In genomic region chr5:21737620-21738019, GRCm38 (mm10) we compare ENCODE assay signal across 8 mouse cellular contexts. TPM values are rescaled to one million over a fixed set of nuclear protein-coding genes. Genes with fewer than 3 reads are reported as not detected.
DNase-seq lines count a peak whose midpoint lies in the region; ATAC-seq lines count a peak whose summit lies in the region.

No protein-coding gene starts in this region.

- intact Hi-C loops in gastrocnemius, postnatal 36 days (cut with DNase I) = loop anchor here (2.0 kb wide), 1 partner anchor 37 kb away; the partner anchor contains the start of gene Napepld

- no peak overlapping the region for H3K27ac ChIP-seq in kidney, embryonic 15.5 days
- peak overlapping the region; percentile 86; the same call in 1 of the 2 replicates for H3K27ac ChIP-seq in hindbrain, embryonic 15.5 days (replicated peaks)
- H3K27ac ChIP-seq in midbrain, embryonic 15.5 days = peak overlapping the region; percentile 90; the same call in 1 of the 2 replicates

- 15% methylated on average over 10 of the region's 10 CpGs for WGBS in kidney, embryonic 15.5 days
- WGBS in hindbrain, embryonic 15.5 days = 27% methylated on average over 10 of the region's 10 CpGs
- whole genome bisulfite sequencing in midbrain, embryonic 15.5 days = 26% methylated on average over 10 of the region's 10 CpGs

- ATAC-seq in kidney, embryonic 15.5 days (replicated peaks; ENCODE audit: low FRiP score) = no peak
- ATAC-seq in hindbrain, embryonic 15.5 days (ENCODE audit: low FRiP score, low read depth) = peak; percentile 13; the same call in 1 of the 2 replicates
- ATAC-seq in midbrain, embryonic 15.5 days (replicated peaks) = 0 out of 2 replicates have a peak, but pooled peaks have one; percentile 38

- DNase-seq in kidney, postnatal 4 days = no peak
- DNase-seq in c-Kit-negative CD71-positive TER-119-positive erythroid progenitor cells, embryonic 14.5 days (ENCODE audit: low read depth, low spot score) = peak; percentile 12
- no peak for DNase-seq in cerebellum, postnatal 4 days (ENCODE audit: low spot score in 2 of 2)
- DNase-seq in gastrocnemius, adult 18-20 months (ENCODE audit: low spot score) = no peak
- DNase-seq in gastrocnemius, postnatal 36 days = no peak

- H3K4me1 ChIP-seq in kidney, embryonic 15.5 days = peaks cover 14% of the 10 kb centered on the region
- peaks cover 25% of the 10 kb centered on the region for H3K4me1 ChIP-seq in hindbrain, embryonic 15.5 days (replicated peaks)
- peaks cover 21% of the 10 kb centered on the region for H3K4me1 ChIP-seq in midbrain, embryonic 15.5 days

- H3K4me3 ChIP-seq in kidney, embryonic 15.5 days (replicated peaks) = peak overlapping the region; percentile 99
- peak overlapping the region; percentile 86 for H3K4me3 ChIP-seq in hindbrain, embryonic 15.5 days
- H3K4me3 ChIP-seq in midbrain, embryonic 15.5 days = peak overlapping the region; percentile 98

- H3K27me3 ChIP-seq in kidney, embryonic 15.5 days = no peaks in the 10 kb centered on the region
- H3K27me3 ChIP-seq in hindbrain, embryonic 15.5 days = no peaks in the 10 kb centered on the region
- no peaks in the 10 kb centered on the region for H3K27me3 ChIP-seq in midbrain, embryonic 15.5 days (replicated peaks)

- H3K9ac ChIP-seq in kidney, embryonic 15.5 days = peak overlapping the region; percentile 89
- H3K9ac ChIP-seq in hindbrain, embryonic 15.5 days = peak overlapping the region; percentile 92
- peak overlapping the region; percentile 94 for H3K9ac ChIP-seq in midbrain, embryonic 15.5 days

- H3K4me2 ChIP-seq in kidney, embryonic 15.5 days = peak overlapping the region; percentile 67
- peak overlapping the region; percentile 87 for H3K4me2 ChIP-seq in hindbrain, embryonic 15.5 days
- peak overlapping the region; percentile 76 for H3K4me2 ChIP-seq in midbrain, embryonic 15.5 days

- H3K9me3 ChIP-seq in kidney, embryonic 15.5 days (replicated peaks) = no peaks in the 10 kb centered on the region
- no peaks in the 10 kb centered on the region for H3K9me3 ChIP-seq in hindbrain, embryonic 15.5 days
- no peaks in the 10 kb centered on the region for H3K9me3 ChIP-seq in midbrain, embryonic 15.5 days

- peaks cover 37% of the 10 kb centered on the region for H3K36me3 ChIP-seq in kidney, embryonic 15.5 days
- peaks cover 32% of the 10 kb centered on the region for H3K36me3 ChIP-seq in hindbrain, embryonic 15.5 days
- peaks cover 20% of the 10 kb centered on the region for H3K36me3 ChIP-seq in midbrain, embryonic 15.5 days (replicated peaks)

RNA-seq across cellular contexts. Expression of gene Pmpcb, which starts 0.7 kb away (rescaled TPM):
- polyA plus RNA-seq in kidney, embryonic 15.5 days (2015; fragmentation: Nextera tagmentation; extraction: Ambion mirVana) = 90.5 and 97.7 TPM in 2 replicates
- 68.7 and 71.6 TPM in 2 replicates for polyA plus RNA-seq in hindbrain, embryonic 15.5 days (2015; fragmentation: Nextera tagmentation; extraction: Ambion mirVana)
- polyA plus RNA-seq in midbrain, embryonic 15.5 days (2015; fragmentation: Nextera tagmentation; extraction: Ambion mirVana) = 71.7 and 76.9 TPM in 2 replicates
- total RNA-seq in gastrocnemius, adult 18-20 months (2021) = 100 to 1,000 TPM; 101 to 113 TPM
- 100 to 1,000 TPM in 1 of 2 experiments, 10 to 100 TPM in 1; 95.6 to 111 TPM for total RNA-seq in gastrocnemius, postnatal 36 days (2021)

RNA-seq across cellular contexts. Expression of gene Napepld, which starts 36.4 kb away (rescaled TPM):
- 6.0 and 7.6 TPM in 2 replicates for polyA plus RNA-seq in kidney, embryonic 15.5 days (2015; fragmentation: Nextera tagmentation; extraction: Ambion mirVana)
- polyA plus RNA-seq in hindbrain, embryonic 15.5 days (2015; fragmentation: Nextera tagmentation; extraction: Ambion mirVana) = 2.5 and 2.8 TPM in 2 replicates
- 2.5 and 2.8 TPM in 2 replicates for polyA plus RNA-seq in midbrain, embryonic 15.5 days (2015; fragmentation: Nextera tagmentation; extraction: Ambion mirVana)
- 10 to 100 TPM in 1 of 2 experiments, 1 to 10 TPM in 1; 8.8 to 11.5 TPM for total RNA-seq in gastrocnemius, adult 18-20 months (2021)
- 1 to 10 TPM; 8.8 to 9.9 TPM for total RNA-seq in gastrocnemius, postnatal 36 days (2021)

RNA-seq across cellular contexts. Expression of gene Dnajc2, which starts 47.4 kb away (rescaled TPM):
- polyA plus RNA-seq in kidney, embryonic 15.5 days (2015; fragmentation: Nextera tagmentation; extraction: Ambion mirVana) = 75.2 and 77.8 TPM in 2 replicates
- 64.1 and 69.9 TPM in 2 replicates for polyA plus RNA-seq in hindbrain, embryonic 15.5 days (2015; fragmentation: Nextera tagmentation; extraction: Ambion mirVana)
- polyA plus RNA-seq in midbrain, embryonic 15.5 days (2015; fragmentation: Nextera tagmentation; extraction: Ambion mirVana) = 65.9 and 71.1 TPM in 2 replicates
- 10 to 100 TPM; 24.2 to 25.0 TPM for total RNA-seq in gastrocnemius, adult 18-20 months (2021)
- total RNA-seq in gastrocnemius, postnatal 36 days (2021) = 10 to 100 TPM; 17.7 to 21.2 TPM

RNA-seq across cellular contexts. Expression of gene Psmc2, which starts 47.5 kb away (rescaled TPM):
- polyA plus RNA-seq in kidney, embryonic 15.5 days (2015; fragmentation: Nextera tagmentation; extraction: Ambion mirVana) = 186 and 199 TPM in 2 replicates
- polyA plus RNA-seq in hindbrain, embryonic 15.5 days (2015; fragmentation: Nextera tagmentation; extraction: Ambion mirVana) = 180 and 182 TPM in 2 replicates
- 176 and 182 TPM in 2 replicates for polyA plus RNA-seq in midbrain, embryonic 15.5 days (2015; fragmentation: Nextera tagmentation; extraction: Ambion mirVana)
- total RNA-seq in gastrocnemius, adult 18-20 months (2021) = 100 to 1,000 TPM; 115 to 125 TPM
- total RNA-seq in gastrocnemius, postnatal 36 days (2021) = 100 to 1,000 TPM in 1 of 2 experiments, 10 to 100 TPM in 1; 95.2 to 108 TPM
